Mouse (Mus musculus): ENCODE data around the gene Pomgnt1. TPM values are rescaled to one million over a fixed set of nuclear protein-coding genes. Genes with fewer than 3 reads are reported as not detected.

Pomgnt1 gene
- polyA plus RNA-seq, 1 experiment from 2014 or later: 62.6 TPM

DNA sequence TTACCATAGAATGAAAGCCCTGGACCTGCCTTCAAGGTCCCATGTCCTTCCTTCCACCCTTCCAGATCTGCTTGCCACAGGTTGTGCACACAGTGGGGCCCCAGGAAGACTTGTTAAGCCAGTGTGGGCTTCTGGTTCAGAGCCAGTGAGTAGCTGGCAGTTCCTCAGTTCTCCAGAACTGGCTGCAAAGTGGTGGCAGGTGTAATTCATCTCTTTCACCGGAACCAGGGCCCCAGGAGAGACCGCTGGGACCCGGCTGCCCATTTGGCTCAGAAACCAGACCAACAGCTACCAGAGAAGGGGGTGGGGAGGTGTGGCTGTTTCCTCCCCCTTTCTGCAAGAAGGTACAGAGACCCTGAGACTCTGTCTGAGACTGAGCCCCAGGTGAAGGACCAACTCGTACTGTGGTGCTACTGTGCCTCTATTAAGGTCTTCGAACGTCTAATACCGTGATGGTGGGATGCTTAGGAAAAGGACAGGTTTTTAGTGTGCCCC lies 19.7 kb downstream of the Pomgnt1 start:
- Histone ChIP-seq H3K36me3 (no peaks in the 10 kb centered on the region), H3K4me2 (peak overlapping the region; percentile 94), H3K9ac (peak overlapping the region; percentile 78; the same call in 1 of the 2 replicates), H3K4me3 (peak overlapping the region; percentile 60), H3K9me3 (no peaks in the 10 kb centered on the region), H3K27me3 (peaks cover 26% of the 10 kb centered on the region), H3K27ac (no peak overlapping the region), H3K4me1 (replicated peaks) (peaks cover 22% of the 10 kb centered on the region)
- ATAC-seq (ENCODE audit: low FRiP score): 0 out of 2 replicates have a peak, but pooled peaks have one; percentile 37
- 16% methylated on average over 7 of the region's 7 CpGs for WGBS

DNA sequence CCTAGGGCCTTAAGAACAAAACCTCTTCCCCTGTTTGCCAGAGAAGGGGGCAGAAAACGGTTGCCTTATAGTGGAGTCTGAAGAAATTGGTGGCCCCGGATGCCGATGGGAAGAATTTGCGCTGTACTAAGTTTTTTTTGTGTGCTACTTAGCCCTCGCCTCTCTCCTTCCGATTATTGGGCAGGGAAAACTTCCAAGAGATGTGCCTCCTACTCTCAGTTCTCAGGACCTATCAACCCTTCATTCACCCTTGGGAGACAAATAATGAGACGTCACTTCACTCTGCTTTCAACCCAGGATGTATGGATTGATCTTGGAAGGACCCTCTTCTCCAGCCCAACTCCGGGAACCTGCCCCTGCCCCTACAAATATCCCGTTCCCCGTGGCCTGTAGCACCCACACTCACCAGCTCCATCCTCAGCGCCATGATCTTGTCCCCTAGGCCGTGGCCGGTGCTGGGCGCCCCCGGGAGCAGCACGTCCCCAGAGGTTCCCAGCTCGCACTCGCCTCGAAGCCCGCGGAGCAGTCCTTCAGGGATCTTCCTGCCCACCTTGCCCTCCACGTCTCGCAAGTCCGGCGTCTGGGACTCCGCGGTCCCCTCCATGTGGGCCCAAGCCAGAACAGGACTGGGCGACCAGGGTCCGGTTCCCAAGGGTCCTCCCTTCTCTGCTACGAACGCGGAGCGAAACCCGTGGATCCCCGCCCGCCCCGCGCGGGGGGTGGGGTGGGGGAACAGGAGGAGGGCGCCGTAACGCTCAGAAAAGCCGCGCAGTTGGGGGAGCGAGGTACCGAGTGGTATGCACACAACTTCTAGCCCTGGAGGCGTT lies 20.5 kb downstream of the Pomgnt1 start:
- WGBS: under 1% methylated on average over 47 of the region's 47 CpGs
- H3K9ac ChIP-seq: peak overlapping the region; percentile 78
- H3K27ac ChIP-seq: no peak overlapping the region
- no peaks in the 10 kb centered on the region for H3K36me3 ChIP-seq
- peaks cover 22% of the 10 kb centered on the region for H3K4me1 ChIP-seq (replicated peaks)
- peaks cover 26% of the 10 kb centered on the region for H3K27me3 ChIP-seq
- peak; percentile 71 for ATAC-seq (ENCODE audit: low FRiP score)
- peak overlapping the region; percentile 94 for H3K4me2 ChIP-seq
- peak overlapping the region; percentile 60 for H3K4me3 ChIP-seq
- H3K9me3 ChIP-seq: no peaks in the 10 kb centered on the region

- ATAC-seq (ENCODE audit: low FRiP score): peak; percentile 33; the same call in 1 of the 2 replicates
- Histone ChIP-seq H3K4me3 (peak overlapping the region; percentile 71), H3K27me3 (0 out of 2 replicates have a peak, but pooled peaks cover 4% of the 10 kb centered on the region), H3K36me3 (peaks cover 30% of the 10 kb centered on the region), H3K27ac (peak overlapping the region; percentile 91), H3K9ac (peak overlapping the region; percentile 93), H3K4me1 (replicated peaks) (peaks cover 24% of the 10 kb centered on the region), H3K4me2 (peak overlapping the region; percentile 66), H3K9me3 (no peaks in the 10 kb centered on the region)
- WGBS: 23% methylated on average over 6 of the region's 6 CpGs
These were observed 26.1 kb downstream of the Pomgnt1 start for GRCm38 (mm10) chr4:116149812-116150155.

GRCm38 (mm10) chr4:116150156-116150861 lies 26.7 kb downstream of the Pomgnt1 start:
- Histone ChIP-seq H3K36me3 (peaks cover 35% of the 10 kb centered on the region), H3K9ac (peak overlapping the region; percentile 93), H3K4me3 (peak overlapping the region; percentile 71), H3K4me2 (peak overlapping the region; percentile 66), H3K4me1 (replicated peaks) (peaks cover 21% of the 10 kb centered on the region), H3K9me3 (no peaks in the 10 kb centered on the region), H3K27ac (peak overlapping the region; percentile 91), H3K27me3 (0 out of 2 replicates have a peak, but pooled peaks cover under 1% of the 10 kb centered on the region)
- ATAC-seq (ENCODE audit: low FRiP score): peak; percentile 91
- WGBS: under 1% methylated on average over 47 of the region's 73 CpGs

GRCm38 (mm10) chr4:116150862-116151221 lies 27.2 kb downstream of the Pomgnt1 start:
- Histone ChIP-seq H3K36me3 (peaks cover 41% of the 10 kb centered on the region), H3K9me3 (no peaks in the 10 kb centered on the region), H3K9ac (peak overlapping the region; percentile 93), H3K27ac (peak overlapping the region; percentile 91), H3K27me3 (no peaks in the 10 kb centered on the region), H3K4me2 (peak overlapping the region; percentile 66), H3K4me1 (replicated peaks) (peaks cover 21% of the 10 kb centered on the region), H3K4me3 (peak overlapping the region; percentile 71)
- 23% methylated on average over 4 of the region's 4 CpGs for WGBS
- ATAC-seq (ENCODE audit: low FRiP score): peak; percentile 21; the same call in 1 of the 2 replicates

DNA sequence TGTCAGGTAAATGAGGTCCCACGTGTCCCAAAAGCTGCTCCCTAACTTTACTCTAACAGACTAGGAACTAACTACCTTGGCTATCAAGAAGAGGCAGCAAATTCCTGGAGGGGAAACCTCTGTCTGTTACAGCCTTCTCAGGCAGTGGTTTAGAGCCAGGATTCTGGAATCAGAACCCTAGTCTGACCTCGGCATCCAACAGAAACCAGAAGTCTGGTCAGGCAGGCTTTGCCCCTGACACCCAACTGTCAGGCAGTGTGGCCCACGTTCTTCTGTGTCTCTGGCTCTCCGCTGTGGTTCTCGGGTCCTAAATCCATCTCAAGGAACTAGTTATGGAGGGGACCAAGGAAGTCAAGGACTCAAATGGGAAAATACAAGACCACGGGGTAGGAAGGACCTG lies 27.6 kb downstream of the Pomgnt1 start, which contains the start of gene Lurap1:
TSS of gene Lurap1 (minus strand) at position 101 of the 400 bp plus-strand sequence.
- Histone ChIP-seq H3K4me2 (peak within 1 kb of the TSS; percentile 66), H3K27me3 (no peaks in the 10 kb centered on the region), H3K4me1 (replicated peaks) (peaks cover 21% of the 10 kb centered on the region), H3K36me3 (peaks cover 45% of the 10 kb centered on the region), H3K4me3 (peak within 1 kb of the TSS; percentile 71), H3K9ac (peak within 1 kb of the TSS; percentile 93), H3K9me3 (no peaks in the 10 kb centered on the region), H3K27ac (peak within 1 kb of the TSS; percentile 91)
- 78% methylated on average over 6 of the region's 6 CpGs for WGBS
- no peak for ATAC-seq (ENCODE audit: low FRiP score)

DNA sequence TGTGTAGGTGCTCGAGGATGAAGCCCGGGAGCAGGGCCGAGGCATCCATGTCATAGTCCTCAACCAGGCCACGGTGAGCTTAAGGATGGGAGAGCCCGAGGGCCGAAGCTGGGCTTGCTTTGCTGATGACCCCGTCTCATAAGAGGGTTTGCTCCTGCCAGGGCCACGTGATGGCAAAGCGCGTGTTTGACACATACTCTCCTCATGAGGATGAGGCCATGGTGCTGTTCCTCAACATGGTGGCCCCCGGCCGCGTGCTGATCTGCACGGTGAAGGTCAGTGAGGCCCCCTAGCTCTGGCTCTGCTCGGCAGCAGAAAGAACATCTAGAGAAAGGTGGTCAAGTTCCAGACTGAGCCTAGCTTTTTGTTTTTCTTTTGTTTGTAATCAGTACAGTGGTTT lies 29.1 kb downstream of the Pomgnt1 start:
- H3K36me3 ChIP-seq: peaks cover 59% of the 10 kb centered on the region
- WGBS: 97% methylated on average over 15 of the region's 15 CpGs
- H3K4me1 ChIP-seq (replicated peaks): peaks cover 21% of the 10 kb centered on the region
- no peaks in the 10 kb centered on the region for H3K27me3 ChIP-seq
- 0 out of 2 replicates have a peak overlapping the region, but pooled peaks have one; percentile 5 for H3K9ac ChIP-seq
- H3K4me2 ChIP-seq: no peak overlapping the region
- H3K4me3 ChIP-seq: no peak overlapping the region
- no peaks in the 10 kb centered on the region for H3K9me3 ChIP-seq
- no peak for ATAC-seq (ENCODE audit: low FRiP score)
- no peak overlapping the region for H3K27ac ChIP-seq

DNA sequence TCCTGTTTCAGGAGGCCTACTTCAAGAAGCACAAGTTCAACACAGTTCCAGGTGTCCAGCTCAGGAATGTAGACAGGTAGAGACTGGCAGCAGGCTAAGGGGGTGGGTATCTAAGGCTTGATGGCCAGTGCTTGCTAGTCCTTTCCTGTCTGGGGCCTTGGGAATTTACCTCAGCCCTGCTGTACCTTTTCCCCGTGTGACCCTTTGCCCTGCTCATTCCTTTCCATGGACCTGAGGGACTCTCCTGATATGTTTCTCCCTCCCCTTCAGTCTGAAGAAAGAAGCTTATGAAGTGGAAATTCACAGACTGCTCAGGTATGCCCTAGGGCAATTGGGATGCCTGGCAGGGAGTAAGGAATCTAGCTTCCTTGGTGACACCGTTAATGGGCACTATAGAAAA lies 34.2 kb downstream of the Pomgnt1 start:
- 88% methylated on average over 2 of the region's 2 CpGs for WGBS
- H3K4me1 ChIP-seq (replicated peaks): no peaks in the 10 kb centered on the region
- H3K9ac ChIP-seq: no peak overlapping the region
- no peaks in the 10 kb centered on the region for H3K9me3 ChIP-seq
- no peak overlapping the region for H3K27ac ChIP-seq
- H3K4me2 ChIP-seq: no peak overlapping the region
- H3K4me3 ChIP-seq: no peak overlapping the region
- H3K27me3 ChIP-seq: no peaks in the 10 kb centered on the region
- ATAC-seq (ENCODE audit: low FRiP score): no peak
- H3K36me3 ChIP-seq: peaks cover 75% of the 10 kb centered on the region

DNA sequence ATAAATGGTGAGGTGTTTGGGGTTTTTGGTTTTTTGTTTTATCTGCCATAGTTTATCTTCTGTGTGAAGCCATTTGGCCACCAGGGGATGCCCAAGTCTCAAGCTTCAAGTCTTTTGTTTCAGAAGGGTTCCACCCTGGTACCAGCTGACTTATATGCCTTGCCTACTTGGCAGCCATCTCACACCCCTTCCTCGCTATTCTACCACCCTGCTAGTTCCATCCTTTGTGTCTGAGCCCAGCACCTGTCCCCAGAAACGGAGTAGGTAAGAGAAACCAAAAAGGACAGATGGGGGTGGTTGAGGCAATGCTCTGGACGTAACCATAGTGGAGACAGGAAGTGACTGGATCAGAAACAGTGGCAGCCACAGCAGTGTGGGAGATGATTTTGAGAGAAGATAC lies 36.3 kb downstream of the Pomgnt1 start:
- WGBS: 74% methylated on average over 3 of the region's 3 CpGs
- H3K4me1 ChIP-seq (replicated peaks): no peaks in the 10 kb centered on the region
- H3K36me3 ChIP-seq: peaks cover 55% of the 10 kb centered on the region
- H3K27me3 ChIP-seq: no peaks in the 10 kb centered on the region
- H3K27ac ChIP-seq: 0 out of 2 replicates have a peak overlapping the region, but pooled peaks have one; percentile 24
- no peak overlapping the region for H3K4me2 ChIP-seq
- no peaks in the 10 kb centered on the region for H3K9me3 ChIP-seq
- H3K4me3 ChIP-seq: no peak overlapping the region
- ATAC-seq (ENCODE audit: low FRiP score): peak; percentile 43; the same call in 1 of the 2 replicates
- no peak overlapping the region for H3K9ac ChIP-seq

DNA sequence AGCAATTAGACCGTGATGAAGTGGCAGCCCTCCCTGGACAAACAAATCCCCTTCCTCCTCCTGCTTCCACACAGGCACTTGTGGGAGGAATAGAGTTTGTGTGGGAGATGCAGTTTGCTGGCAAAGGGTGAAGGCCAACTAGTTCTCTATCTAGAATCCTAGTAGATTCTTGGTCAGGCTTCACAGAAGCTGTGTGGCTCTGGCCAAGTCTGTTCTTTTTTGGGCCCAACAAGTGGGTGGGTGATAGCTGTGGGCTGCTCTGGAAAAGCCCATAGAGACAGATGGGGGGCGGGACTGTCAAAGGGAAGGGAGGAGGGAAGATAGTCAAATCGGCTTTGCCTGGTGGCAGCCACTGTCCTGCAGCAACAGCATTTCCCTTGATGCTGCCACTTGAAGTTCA lies 37.1 kb downstream of the Pomgnt1 start:
- Histone ChIP-seq H3K4me1 (replicated peaks) (no peaks in the 10 kb centered on the region), H3K9ac (no peak overlapping the region), H3K4me3 (no peak overlapping the region), H3K27me3 (no peaks in the 10 kb centered on the region), H3K9me3 (no peaks in the 10 kb centered on the region), H3K4me2 (no peak overlapping the region), H3K36me3 (peaks cover 46% of the 10 kb centered on the region), H3K27ac (no peak overlapping the region)
- ATAC-seq (ENCODE audit: low FRiP score): no peak
- WGBS: 92% methylated on average over 3 of the region's 3 CpGs

DNA sequence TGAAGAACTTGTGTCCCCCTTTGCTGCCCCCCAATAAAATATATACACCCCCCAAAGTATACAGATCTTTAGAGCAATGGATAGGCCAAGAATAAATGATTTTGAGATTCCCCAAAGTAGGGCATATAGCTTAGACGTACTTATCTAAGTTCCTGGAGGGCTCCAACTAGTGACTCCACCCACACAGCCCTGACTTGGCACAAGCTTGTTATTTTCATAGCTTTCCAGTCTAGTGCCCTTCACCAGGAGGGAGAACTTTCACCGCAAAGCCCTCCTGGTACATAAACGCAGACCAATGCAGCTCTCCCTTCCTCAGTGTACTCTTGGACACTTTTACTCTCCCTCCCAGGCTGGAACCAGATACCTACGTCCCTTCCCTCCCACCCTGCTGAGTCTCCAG lies 38.5 kb downstream of the Pomgnt1 start:
- H3K4me3 ChIP-seq: no peak overlapping the region
- no peaks in the 10 kb centered on the region for H3K4me1 ChIP-seq (replicated peaks)
- H3K27ac ChIP-seq: no peak overlapping the region
- H3K27me3 ChIP-seq: no peaks in the 10 kb centered on the region
- no peaks in the 10 kb centered on the region for H3K9me3 ChIP-seq
- H3K9ac ChIP-seq: no peak overlapping the region
- H3K36me3 ChIP-seq: peaks cover 33% of the 10 kb centered on the region
- no peak overlapping the region for H3K4me2 ChIP-seq
- 86% methylated on average over 4 of the region's 4 CpGs for WGBS
- no peak for ATAC-seq (ENCODE audit: low FRiP score)
